Mouse (Mus musculus) ovary, postnatal 10 days (tissue): ENCODE data around the gene Tff2.

Source experiments
- DNase-seq: peaks from one replicate; pipeline ENCODE4 v3.0.0; 2022; ENCODE audit warnings: low spot score

Gene Tff2

GRCm38 (mm10) chr17:31136291-31136690, 7.8 kb downstream of the Tff2 start:
- no peak for DNase-seq

GRCm38 (mm10) chr17:31134913-31135312, 9.2 kb downstream of the Tff2 start:
- no peak for DNase-seq

GRCm38 (mm10) chr17:31133776-31134175, 10.3 kb downstream of the Tff2 start:
- no peak for DNase-seq

- no peak for DNase-seq
Measured at GRCm38 (mm10) chr17:31131269-31131821, 12.7 kb downstream of the Tff2 start.

GRCm38 (mm10) chr17:31129452-31129851, 14.6 kb downstream of the Tff2 start, which contains the start of gene Tff3:
Gene Tff3, minus strand, starts transcription at chr17:31129646.
- no peak for DNase-seq

- no peak for DNase-seq
Measured at GRCm38 (mm10) chr17:31128708-31129318, 15.3 kb downstream of the Tff2 start.

GRCm38 (mm10) chr17:31125548-31126266, 18.4 kb downstream of the Tff2 start:
- DNase-seq, result no peak

GRCm38 (mm10) chr17:31121975-31122374, 22.1 kb downstream of the Tff2 start:
- no peak for DNase-seq

GRCm38 (mm10) chr17:31119429-31119828, 24.7 kb downstream of the Tff2 start:
- peak; percentile 49 for DNase-seq

- no peak for DNase-seq
Measured at GRCm38 (mm10) chr17:31117946-31118345, 26.1 kb downstream of the Tff2 start.

GRCm38 (mm10) chr17:31116063-31116462, 28.0 kb downstream of the Tff2 start:
- no peak for DNase-seq

GRCm38 (mm10) chr17:31113191-31113856, 30.8 kb downstream of the Tff2 start:
- DNase-seq, result no peak

GRCm38 (mm10) chr17:31108388-31108787, 35.7 kb downstream of the Tff2 start:
- no peak for DNase-seq

- no peak for DNase-seq
Measured at GRCm38 (mm10) chr17:31103823-31104222, 40.3 kb downstream of the Tff2 start.

GRCm38 (mm10) chr17:31103007-31103570, 41.0 kb downstream of the Tff2 start:
- no peak for DNase-seq

GRCm38 (mm10) chr17:31098788-31099187, 45.3 kb downstream of the Tff2 start:
- no peak for DNase-seq

- no peak for DNase-seq
Measured at GRCm38 (mm10) chr17:31096893-31097292, 47.2 kb downstream of the Tff2 start.

GRCm38 (mm10) chr17:31095570-31095969, 48.5 kb downstream of the Tff2 start:
- DNase-seq, result no peak

- no peak for DNase-seq
Measured at GRCm38 (mm10) chr17:31094781-31095180, 49.3 kb downstream of the Tff2 start.
